Mouse (Mus musculus): ENCODE measurements around the gene Dot1l.

GRCm38 (mm10) chr10:80806341-80807056 is 51.5 kb downstream of the Dot1l start:
- TF ChIP-seq POLR2A (IDR thresholded peaks at IDR 0.05; ENCODE audit: borderline replicate concordance, low read depth, low read length): no peak
- no peak for TF ChIP-seq CTCF (IDR thresholded peaks at IDR 0.05; ENCODE audit: low read depth, low read length)
